Mouse (Mus musculus) MEL (cell line): ENCODE measurements around the gene Nrip1. TPM values are rescaled to one million over a fixed set of nuclear protein-coding genes. Genes with fewer than 3 reads are reported as not detected.

Experiments
- DNase-seq: peaks from one replicate; pipeline ENCODE4 v3.0.0; 2011; ENCODE audit warnings: low read depth, low spot score
- H3K27ac ChIP-seq: 2 replicates; pipeline ENCODE4 v1.5.1; 2012; ENCODE audit warnings: low read depth, mild to moderate bottlenecking, control low read depth, low read length, moderate library complexity; ENCODE audit not compliant: control insufficient read depth
- H3K27me3 ChIP-seq, 2 experiments: fragments of 150-350 bp in 1 of 2; sonication (generic) in 1 of 2; 2 replicates each; pipeline ENCODE4 v1.6.1; 2012; ENCODE audit warnings: low read length in 2 of 2, mild to moderate bottlenecking in 2 of 2, improper control_type of control experiment in 1 of 2, moderate library complexity in 1 of 2; ENCODE audit not compliant: insufficient read depth in 2 of 2, control insufficient read depth in 1 of 2
- H3K36me3 ChIP-seq, 2 experiments: 2 replicates each; pipeline ENCODE4 v1.6.1; 2012 to 2014; ENCODE audit warnings: low read length in 2 of 2, improper control_type of control experiment in 1 of 2, inconsistent platforms in 1 of 2, mild to moderate bottlenecking in 1 of 2; ENCODE audit not compliant: insufficient read depth in 2 of 2, control insufficient read depth in 1 of 2
- H3K4me1 ChIP-seq, 2 experiments: fragments of 150-350 bp in 1 of 2; sonication (generic) in 1 of 2; 2 replicates each; pipeline ENCODE4 v1.6.1; 2012; ENCODE audit warnings: low read length in 2 of 2, improper control_type of control experiment in 1 of 2, mild to moderate bottlenecking in 1 of 2; ENCODE audit not compliant: insufficient read depth in 2 of 2, control insufficient read depth in 1 of 2
- H3K4me3 ChIP-seq, 2 experiments: fragments of 150-350 bp in 1 of 2; sonication (generic) in 1 of 2; 2 replicates each; pipeline ENCODE4 v1.5.1; 2012; ENCODE audit warnings: low read depth in 2 of 2, low read length in 2 of 2, mild to moderate bottlenecking in 2 of 2, moderate library complexity in 2 of 2, control low read depth in 1 of 2, improper control_type of control experiment in 1 of 2; ENCODE audit not compliant: control insufficient read depth in 1 of 2, insufficient read depth in 1 of 2
- H3K79me2 ChIP-seq: 2 replicates; pipeline ENCODE4 v1.6.1; 2012; ENCODE audit warnings: mild to moderate bottlenecking, low read length, moderate library complexity; ENCODE audit not compliant: control insufficient read depth, poor library complexity, insufficient read depth
- H3K9ac ChIP-seq: 2 replicates; pipeline ENCODE4 v1.6.1; 2012; ENCODE audit warnings: low read depth, mild to moderate bottlenecking, control low read depth, low read length, moderate library complexity; ENCODE audit not compliant: control insufficient read depth, poor library complexity, severe bottlenecking
- H3K9me3 ChIP-seq: fragments of 150-350 bp; sonication (generic); replicated peaks from 2 replicates; pipeline ENCODE4 v1.6.1; 2012; ENCODE audit warnings: mild to moderate bottlenecking, low read length, improper control_type of control experiment, moderate library complexity; ENCODE audit not compliant: insufficient read depth
- BHLHE40 ChIP-seq: IDR thresholded peaks from 2 replicates; pipeline ENCODE4 v1.6.1; 2012; ENCODE audit warnings: low read depth, mild to moderate bottlenecking, inconsistent platforms, low read length, improper control_type of control experiment, borderline replicate concordance
- CHD1 ChIP-seq: IDR thresholded peaks from 2 replicates; pipeline ENCODE4 v1.6.1; 2012; ENCODE audit warnings: low read depth, mild to moderate bottlenecking, inconsistent platforms, low read length, improper control_type of control experiment
- E2F4 ChIP-seq: IDR thresholded peaks from 2 replicates; pipeline ENCODE4 v1.6.1; 2011; ENCODE audit warnings: low read depth, low read length, improper control_type of control experiment, borderline replicate concordance
- EP300 ChIP-seq, 2 experiments: IDR thresholded peaks; 2 replicates each; pipeline ENCODE4 v1.6.1; 2011; ENCODE audit warnings: improper control_type of control experiment in 2 of 2, low read length in 2 of 2, low read depth in 1 of 2, mild to moderate bottlenecking in 1 of 2
- ETS1 ChIP-seq: IDR thresholded peaks from 2 replicates; pipeline ENCODE4 v1.6.1; 2012; ENCODE audit warnings: low read depth, mild to moderate bottlenecking, inconsistent platforms, low read length, improper control_type of control experiment, moderate library complexity
- GATA1 ChIP-seq: IDR thresholded peaks from 2 replicates; pipeline ENCODE4 v1.6.1; 2011; ENCODE audit warnings: low read depth, low read length, improper control_type of control experiment
- HCFC1 ChIP-seq: IDR thresholded peaks from 2 replicates; pipeline ENCODE4 v1.6.1; 2012; ENCODE audit warnings: low read depth, mild to moderate bottlenecking, inconsistent platforms, low read length, improper control_type of control experiment, moderate library complexity
- MAFK ChIP-seq: IDR thresholded peaks from 2 replicates; pipeline ENCODE4 v1.6.1; 2011; ENCODE audit warnings: low read depth, mild to moderate bottlenecking, low read length, improper control_type of control experiment, borderline replicate concordance
- MXI1 ChIP-seq: IDR thresholded peaks from 2 replicates; pipeline ENCODE4 v1.6.1; 2011; ENCODE audit warnings: mild to moderate bottlenecking, low read depth, low read length, improper control_type of control experiment
- MYB ChIP-seq: IDR thresholded peaks from 2 replicates; pipeline ENCODE4 v1.6.1; 2011; ENCODE audit warnings: mild to moderate bottlenecking, low read depth, low read length, improper control_type of control experiment
- NELFE ChIP-seq: IDR thresholded peaks from 2 replicates; pipeline ENCODE4 v1.6.1; 2011; ENCODE audit warnings: low read depth, low read length, improper control_type of control experiment
- NRF1 ChIP-seq: IDR thresholded peaks from 2 replicates; pipeline ENCODE4 v1.6.1; 2014; ENCODE audit warnings: low read depth, mild to moderate bottlenecking, inconsistent platforms, low read length, improper control_type of control experiment, moderate library complexity; ENCODE audit not compliant: poor library complexity, insufficient read depth, severe bottlenecking
- POLR2AphosphoS2 ChIP-seq: IDR thresholded peaks from 2 replicates; pipeline ENCODE4 v1.6.1; 2011; ENCODE audit warnings: low read length, improper control_type of control experiment
- SIN3A ChIP-seq: IDR thresholded peaks from 2 replicates; pipeline ENCODE4 v1.6.1; 2012; ENCODE audit warnings: low read length, improper control_type of control experiment, inconsistent platforms
- TBP ChIP-seq: IDR thresholded peaks from 2 replicates; pipeline ENCODE4 v1.8.0; 2011; ENCODE audit warnings: low read depth, low read length, improper control_type of control experiment
- TCF12 ChIP-seq: IDR thresholded peaks from 2 replicates; pipeline ENCODE4 v1.6.1; 2014; ENCODE audit warnings: low read depth, mild to moderate bottlenecking, inconsistent platforms, low read length, improper control_type of control experiment, moderate library complexity
- USF1 ChIP-seq: IDR thresholded peaks from 2 replicates; pipeline ENCODE4 v1.6.1; 2014; ENCODE audit warnings: low read depth, mild to moderate bottlenecking, inconsistent platforms, low read length, improper control_type of control experiment, moderate library complexity
- ZKSCAN1 ChIP-seq: IDR thresholded peaks from 2 replicates; pipeline ENCODE4 v1.6.1; 2012; ENCODE audit warnings: low read depth, mild to moderate bottlenecking, inconsistent platforms, low read length, improper control_type of control experiment, moderate library complexity
- ZMIZ1 ChIP-seq: IDR thresholded peaks from 2 replicates; pipeline ENCODE4 v1.6.1; 2012; ENCODE audit warnings: low read depth, mild to moderate bottlenecking, inconsistent platforms, low read length, improper control_type of control experiment, moderate library complexity
- ZNF384 ChIP-seq: IDR thresholded peaks from 2 replicates; pipeline ENCODE4 v1.6.1; 2012; ENCODE audit warnings: low read depth, mild to moderate bottlenecking, inconsistent platforms, low read length, improper control_type of control experiment
- polyA plus RNA-seq, 2 experiments: library from polyadenylated mRNA; stranded (reverse) in 1 of 2; unstranded in 1 of 2; fragments of >175 nt in 1 of 2; fragments of >200 nt in 1 of 2; gene quantifications; 2 replicates each; pipeline versions ENCODE4 v1.2.1 to v1.2.4; 2012; ENCODE audit warnings: low replicate concordance in 2 of 2, low read depth in 1 of 2; ENCODE audit not compliant: insufficient read length in 2 of 2, insufficient read depth in 1 of 2, missing spikeins in 1 of 2
- total RNA-seq: library from RNA; depleted of rRNA; stranded (reverse); fragments of 300-350 nt; gene quantifications from 2 replicates; pipeline ENCODE4 v1.2.3, GENCODE M21; 2012

Gene Nrip1
- total and polyA plus RNA-seq, 3 experiments: 13.6 to 42.6 (median 21.1) TPM

GRCm38 (mm10) chr16:76316940-76317822 lies 56.4 kb downstream of the Nrip1 start:
- peak; percentile 77; the same call in 1 of the 2 replicates for TF ChIP-seq ETS1
- peak; percentile 59; the same call in 1 of the 2 replicates for TF ChIP-seq TCF12
- TF ChIP-seq ZKSCAN1: no peak
- no peak for TF ChIP-seq E2F4
- TF ChIP-seq CHD1: peak; percentile 91; the same call in 1 of the 2 replicates
- 0 out of 2 replicates have a peak, but pooled peaks have one; percentile 30 for TF ChIP-seq TBP
- TF ChIP-seq MYB: peak; percentile 50; the same call in 1 of the 2 replicates
- no peak for TF ChIP-seq POLR2AphosphoS2
- 0 out of 2 replicates have a peak, but pooled peaks have one; percentile 20 for TF ChIP-seq MAFK
- peak; percentile 43; the same call in 1 of the 2 replicates for TF ChIP-seq GATA1
- no peak for TF ChIP-seq BHLHE40
- TF ChIP-seq EP300 (IDR thresholded peaks at IDR 0.05; ENCODE audit: low read depth in 1 of 2, low read length in 2 of 2): peak; percentile 60 to 67; a peak in 2 of 4 replicates
- no peak for TF ChIP-seq NRF1
- peak; percentile 35; the same call in 1 of the 2 replicates for TF ChIP-seq NELFE
- 0 out of 2 replicates have a peak, but pooled peaks have one; percentile 19 for TF ChIP-seq HCFC1
- peak; percentile 67 for TF ChIP-seq SIN3A
- TF ChIP-seq MXI1: peak; percentile 41; the same call in 1 of the 2 replicates
- peaks cover 0 to 70% of the 10 kb centered on the region in 2 experiments; a peak in 3 of 4 replicates for H3K36me3 ChIP-seq
- no peaks in the 10 kb centered on the region for H3K9me3 ChIP-seq
- peaks cover 44 to 54% of the 10 kb centered on the region in 2 experiments for H3K4me1 ChIP-seq
- H3K4me3 ChIP-seq: peak overlapping the region; percentile 57 to 63
- peak overlapping the region; percentile 88 for H3K27ac ChIP-seq
- DNase-seq: peak; percentile 71
- peak overlapping the region; percentile 71 for H3K9ac ChIP-seq
- peaks cover 33% of the 10 kb centered on the region for H3K79me2 ChIP-seq
- no peaks in the 10 kb centered on the region for H3K27me3 ChIP-seq

DNA sequence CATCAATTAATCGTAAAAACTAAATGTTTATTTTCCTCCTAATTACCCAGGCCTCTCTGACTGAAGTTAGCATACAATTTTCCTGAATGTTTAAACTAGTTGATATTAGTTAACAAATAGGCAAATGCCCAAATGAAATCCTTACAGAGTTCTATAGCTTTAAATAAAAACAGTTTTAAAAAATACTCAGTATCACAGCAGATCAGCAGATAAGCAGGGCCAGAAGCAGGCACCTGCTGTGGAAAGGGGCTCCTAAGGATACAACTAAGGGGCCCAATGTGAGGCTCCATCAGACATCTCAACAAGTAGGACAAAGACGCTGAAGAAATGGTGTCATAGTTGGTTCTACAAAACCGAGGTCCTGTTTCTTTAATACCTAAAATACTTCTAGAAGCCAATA lies 58.0 kb downstream of the Nrip1 start:
- peak overlapping the region; percentile 51 for H3K9ac ChIP-seq
- H3K27me3 ChIP-seq: no peaks in the 10 kb centered on the region
- H3K4me1 ChIP-seq: peaks cover 47 to 48% of the 10 kb centered on the region in 2 experiments
- peak overlapping the region; percentile 99 for H3K27ac ChIP-seq
- TF ChIP-seq ZMIZ1: no peak
- TF ChIP-seq USF1: no peak
- peak; percentile 64 for TF ChIP-seq GATA1
- TF ChIP-seq ZNF384: peak; percentile 10; the same call in 1 of the 2 replicates
- 0 out of 2 replicates have a peak, but pooled peaks have one; percentile 38 for TF ChIP-seq TCF12
- TF ChIP-seq CHD1: peak; percentile 61; the same call in 1 of the 2 replicates
- TF ChIP-seq EP300 (IDR thresholded peaks at IDR 0.05; ENCODE audit: low read depth in 1 of 2, low read length in 2 of 2): peak; percentile 37 to 41; a peak in 2 of 4 replicates
- H3K36me3 ChIP-seq: peaks cover 4 to 62% of the 10 kb centered on the region in 2 experiments; a peak in 3 of 4 replicates
- peak; percentile 20 for DNase-seq
- no peak overlapping the region for H3K4me3 ChIP-seq
- H3K9me3 ChIP-seq: no peaks in the 10 kb centered on the region
- peaks cover 36% of the 10 kb centered on the region for H3K79me2 ChIP-seq
